Mouse (Mus musculus) E14TG2a.4 (cell line): ENCODE measurements at regions not wholly inside any gene's neighbourhood (a gene's known extent, or its start where the extent isn't known, plus 50 kb on each side); places are given as distances from the start of the nearest gene placed in this dataset.

Experiments used
- CTCF ChIP-seq: conservative IDR thresholded peaks from 2 replicates; pipeline ENCODE4 v1.5.1; 2014; ENCODE audit warnings: low read length
- NANOG ChIP-seq: IDR thresholded peaks from 2 replicates; pipeline ENCODE4 v1.6.1; 2014; ENCODE audit warnings: borderline replicate concordance, low read length, mixed read lengths
- POU5F1 ChIP-seq: IDR thresholded peaks from 2 replicates; pipeline ENCODE4 v1.6.1; 2014; ENCODE audit warnings: low read length, borderline replicate concordance

DNA sequence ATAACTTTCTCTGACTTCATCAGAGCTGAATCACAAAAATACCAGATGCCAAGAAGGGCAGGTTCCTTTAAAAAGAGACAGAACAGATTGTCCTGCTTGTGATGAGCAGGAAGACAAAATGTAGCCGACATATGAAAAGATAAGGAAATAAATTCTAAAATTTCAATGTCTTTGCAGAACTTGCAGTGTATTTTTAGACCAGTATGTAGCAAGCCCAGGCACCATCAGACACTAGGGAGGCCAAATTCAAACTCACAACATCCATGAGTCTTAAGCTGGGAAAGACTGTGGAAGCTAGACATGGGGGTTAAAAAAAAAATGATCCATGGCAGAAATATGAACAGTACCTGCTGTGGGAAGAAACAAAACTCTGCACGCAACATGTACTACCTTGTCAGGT lies 564.7 kb upstream of the Intu start:
- TF ChIP-seq CTCF = no peak
- no peak for TF ChIP-seq NANOG
- TF ChIP-seq POU5F1 = no peak
